Mouse (Mus musculus) lung, embryonic 15.5 days (tissue): ENCODE measurements around the gene Acbd7. TPM values are rescaled to one million over a fixed set of nuclear protein-coding genes. Genes with fewer than 3 reads are reported as not detected.

Experiments used
- ATAC-seq: fragments of 200-750 bp; cut with Nextera tagmentation; 2 replicates; pipeline ENCODE4 v1.8.0; 2017; ENCODE audit warnings: moderate number of reproducible peaks, borderline replicate concordance; ENCODE audit not compliant: low FRiP score, low TSS enrichment; ENCODE audit errors: extremely low read depth
- H3K27ac ChIP-seq: fragments of 300-500 bp; sonication (generic); 2 replicates; pipeline ENCODE4 v1.5.1; 2015; ENCODE audit warnings: moderate library complexity, mild to moderate bottlenecking, inconsistent platforms
- H3K27me3 ChIP-seq: fragments of 300-500 bp; sonication (generic); 2 replicates; pipeline ENCODE4 v1.6.1; 2015; ENCODE audit warnings: inconsistent platforms
- H3K36me3 ChIP-seq: fragments of 300-500 bp; sonication (generic); 2 replicates; pipeline ENCODE4 v1.6.1; 2015; ENCODE audit warnings: inconsistent platforms
- H3K4me1 ChIP-seq: fragments of 300-500 bp; sonication (generic); 2 replicates; pipeline ENCODE4 v1.6.1; 2015; ENCODE audit warnings: inconsistent platforms
- H3K4me2 ChIP-seq: fragments of 300-500 bp; sonication (generic); 2 replicates; pipeline ENCODE4 v1.6.1; 2015; ENCODE audit warnings: inconsistent platforms, mild to moderate bottlenecking, moderate library complexity
- H3K4me3 ChIP-seq: fragments of 300-500 bp; sonication (generic); 2 replicates; pipeline ENCODE4 v1.5.1; 2015; ENCODE audit warnings: mild to moderate bottlenecking, inconsistent platforms
- H3K9ac ChIP-seq: fragments of 300-500 bp; sonication (generic); 2 replicates; pipeline ENCODE4 v1.6.1; 2015; ENCODE audit warnings: inconsistent platforms
- H3K9me3 ChIP-seq: fragments of 300-500 bp; sonication (generic); 2 replicates; pipeline ENCODE4 v1.6.1; 2016; ENCODE audit warnings: inconsistent platforms
- WGBS: fragments of 180-500 bp; shearing (Covaris S2); methylation state at CpG from one replicate; pipeline ENCODE4 v1.1.7; 2015; 5-methylcytosine and 5-hydroxymethylcytosine counted together
- polyA plus RNA-seq: library from polyadenylated mRNA; unstranded; fragments of >200 nt; fragmentation: Nextera tagmentation; extraction: Ambion mirVana; gene quantifications from 2 replicates; pipeline ENCODE4 v1.2.1, GENCODE M21; 2015

Acbd7 gene
- polyA plus RNA-seq: 1.1 and 2.0 TPM in 2 replicates

GRCm38 (mm10) chr2:3335611-3336301 is at the start of gene Acbd7:
Gene Acbd7 (plus strand): TSS chr2:3336168.
- WGBS: 7% methylated on average over 20 of the region's 20 CpGs
- Histone ChIP-seq H3K36me3 (no peaks in the 10 kb centered on the region), H3K4me1 (peaks cover 20% of the 10 kb centered on the region), H3K27ac (no peak within 1 kb of the TSS), H3K4me2 (peak within 1 kb of the TSS; percentile 59), H3K9me3 (no peaks in the 10 kb centered on the region), H3K4me3 (peak within 1 kb of the TSS; percentile 29), H3K9ac (0 out of 2 replicates have a peak within 1 kb of the TSS, but pooled peaks have one; percentile 22), H3K27me3 (peaks cover 14% of the 10 kb centered on the region)
- no peak for ATAC-seq

GRCm38 (mm10) chr2:3286243-3286642 is 49.7 kb upstream of the Acbd7 start:
- H3K27ac ChIP-seq: no peak overlapping the region
- no peak overlapping the region for H3K4me3 ChIP-seq
- H3K9me3 ChIP-seq: no peaks in the 10 kb centered on the region
- H3K36me3 ChIP-seq: no peaks in the 10 kb centered on the region
- peaks cover 14% of the 10 kb centered on the region for H3K4me1 ChIP-seq
- WGBS: 73% methylated on average over 2 of the region's 2 CpGs
- no peaks in the 10 kb centered on the region for H3K27me3 ChIP-seq
- no peak overlapping the region for H3K4me2 ChIP-seq
- no peak for ATAC-seq
- no peak overlapping the region for H3K9ac ChIP-seq

DNA sequence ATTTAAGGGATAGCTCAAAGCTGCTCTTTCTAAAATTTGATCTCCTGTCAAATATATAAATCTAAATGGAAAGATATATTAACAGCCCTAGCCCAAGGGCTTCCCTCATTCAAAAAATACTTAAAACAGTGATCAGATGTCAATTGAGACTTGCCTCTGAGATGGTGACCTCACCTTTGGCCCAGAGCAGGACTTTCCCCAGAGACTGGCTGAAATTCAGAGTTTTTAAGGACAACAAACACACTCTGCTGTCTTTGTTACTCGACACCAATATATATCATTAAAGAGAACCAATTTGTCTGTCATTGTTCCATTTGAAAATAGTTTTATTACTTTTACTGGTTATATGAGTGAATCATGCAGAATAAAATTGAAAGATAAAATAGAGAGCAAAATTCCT is 46.4 kb upstream of the Acbd7 start:
- no peaks in the 10 kb centered on the region for H3K36me3 ChIP-seq
- no peak overlapping the region for H3K4me3 ChIP-seq
- no peak overlapping the region for H3K4me2 ChIP-seq
- no peak overlapping the region for H3K27ac ChIP-seq
- H3K9me3 ChIP-seq: no peaks in the 10 kb centered on the region
- no peak overlapping the region for H3K9ac ChIP-seq
- H3K27me3 ChIP-seq: no peaks in the 10 kb centered on the region
- H3K4me1 ChIP-seq: peaks cover 9% of the 10 kb centered on the region; the same call in 1 of the 2 replicates
- ATAC-seq: no peak
- 81% methylated on average over 1 of the region's 1 CpGs for WGBS

DNA sequence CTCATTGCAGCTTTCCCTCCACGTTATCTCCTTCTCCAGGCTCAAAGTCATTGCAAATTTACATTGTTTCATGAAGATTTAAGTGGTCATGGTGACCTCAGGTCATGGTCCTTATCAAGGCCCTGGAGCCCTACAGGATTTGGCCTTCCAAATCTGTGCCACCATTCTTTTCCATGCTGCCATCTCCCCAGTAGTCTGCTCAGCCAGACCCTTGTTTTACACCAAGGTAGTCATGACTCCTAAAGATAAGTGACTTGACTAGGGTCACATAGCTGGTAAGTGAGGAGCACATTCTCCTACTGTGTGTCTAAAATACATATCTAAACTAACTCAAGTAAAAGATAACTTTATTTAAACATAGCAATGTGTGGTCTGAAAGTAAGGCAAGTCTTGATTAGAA is 43.8 kb upstream of the Acbd7 start:
- WGBS: 74% methylated on average over 1 of the region's 1 CpGs
- ATAC-seq: no peak
- Histone ChIP-seq H3K27me3 (no peaks in the 10 kb centered on the region), H3K4me2 (no peak overlapping the region), H3K27ac (no peak overlapping the region), H3K9ac (no peak overlapping the region), H3K36me3 (no peaks in the 10 kb centered on the region), H3K9me3 (no peaks in the 10 kb centered on the region), H3K4me1 (0 out of 2 replicates have a peak, but pooled peaks cover 3% of the 10 kb centered on the region), H3K4me3 (no peak overlapping the region)

- 0 out of 2 replicates have a peak, but pooled peaks cover 3% of the 10 kb centered on the region for H3K4me1 ChIP-seq
- H3K4me3 ChIP-seq: no peak overlapping the region
- H3K9ac ChIP-seq: no peak overlapping the region
- H3K4me2 ChIP-seq: peak overlapping the region; percentile 9; the same call in 1 of the 2 replicates
- no peaks in the 10 kb centered on the region for H3K36me3 ChIP-seq
- H3K9me3 ChIP-seq: no peaks in the 10 kb centered on the region
- 55% methylated on average over 7 of the region's 7 CpGs for WGBS
- no peaks in the 10 kb centered on the region for H3K27me3 ChIP-seq
- H3K27ac ChIP-seq: peak overlapping the region; percentile 74
- peak; percentile 42; the same call in 1 of the 2 replicates for ATAC-seq
Observed at GRCm38 (mm10) chr2:3295826-3296225, 40.1 kb upstream of the Acbd7 start.

GRCm38 (mm10) chr2:3305426-3306025 is 30.4 kb upstream of the Acbd7 start:
- Histone ChIP-seq H3K9ac (no peak overlapping the region), H3K27me3 (no peaks in the 10 kb centered on the region), H3K36me3 (peaks cover 6% of the 10 kb centered on the region)

GRCm38 (mm10) chr2:3323132-3323531 is 12.8 kb upstream of the Acbd7 start:
- Histone ChIP-seq H3K4me3 (no peak overlapping the region), H3K36me3 (peaks cover 36% of the 10 kb centered on the region), H3K9ac (no peak overlapping the region), H3K27me3 (no peaks in the 10 kb centered on the region), H3K9me3 (no peaks in the 10 kb centered on the region), H3K4me1 (no peaks in the 10 kb centered on the region), H3K27ac (no peak overlapping the region), H3K4me2 (no peak overlapping the region)
- no peak for ATAC-seq
- WGBS: 65% methylated on average over 2 of the region's 2 CpGs

More at GRCm38 (mm10) chr2:3305426-3306025, 30.4 kb upstream of the Acbd7 start:
- ATAC-seq: no peak
- no peaks in the 10 kb centered on the region for H3K4me1 ChIP-seq
- no peak overlapping the region for H3K27ac ChIP-seq
- H3K4me3 ChIP-seq: no peak overlapping the region
- no peaks in the 10 kb centered on the region for H3K9me3 ChIP-seq
- no peak overlapping the region for H3K4me2 ChIP-seq
- WGBS: 49% methylated on average over 3 of the region's 3 CpGs

DNA sequence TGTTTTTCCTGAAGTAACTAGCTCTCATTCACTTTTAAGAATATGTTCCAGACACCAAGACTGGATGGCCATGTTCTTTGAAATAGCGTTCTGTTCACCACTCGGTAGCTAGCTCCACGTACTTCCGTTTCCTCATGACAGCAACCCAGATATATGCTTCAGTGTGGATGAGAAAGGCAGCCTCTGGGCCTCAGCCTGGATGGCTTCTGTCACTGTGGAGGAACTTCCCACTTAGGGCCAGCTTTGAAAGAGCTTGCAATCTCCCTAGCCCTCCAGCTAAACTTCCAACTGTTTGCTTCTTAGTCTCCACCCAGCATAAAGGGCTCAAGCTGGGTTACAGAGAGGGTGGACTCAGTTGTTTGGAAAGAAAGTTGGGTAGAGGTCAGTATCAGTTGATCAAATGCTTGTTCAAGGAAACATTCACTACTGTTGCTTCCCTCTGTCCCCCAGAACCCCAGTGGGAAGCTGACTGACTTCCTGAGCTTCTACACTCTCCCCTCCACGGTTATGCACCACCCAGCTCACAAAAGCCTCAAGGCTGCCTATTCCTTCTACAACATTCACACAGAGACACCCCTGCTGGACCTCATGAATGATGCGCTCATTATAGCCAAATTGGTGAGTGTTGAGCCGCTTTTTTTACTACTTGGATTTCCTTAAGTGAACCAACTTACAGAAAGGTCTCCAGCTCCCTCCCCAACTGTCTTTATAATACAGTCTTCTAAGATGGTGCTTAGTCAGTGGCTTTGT is 11.4 kb upstream of the Acbd7 start:
- Histone ChIP-seq H3K27me3 (no peaks in the 10 kb centered on the region), H3K36me3 (peaks cover 50% of the 10 kb centered on the region), H3K27ac (no peak overlapping the region), H3K9me3 (no peaks in the 10 kb centered on the region), H3K4me2 (no peak overlapping the region), H3K4me1 (no peaks in the 10 kb centered on the region), H3K4me3 (no peak overlapping the region), H3K9ac (no peak overlapping the region)
- WGBS: 89% methylated on average over 7 of the region's 7 CpGs
- no peak for ATAC-seq

GRCm38 (mm10) chr2:3326547-3326946 is 9.4 kb upstream of the Acbd7 start:
- Histone ChIP-seq H3K36me3 (peaks cover 50% of the 10 kb centered on the region), H3K4me3 (no peak overlapping the region), H3K9me3 (no peaks in the 10 kb centered on the region), H3K4me1 (peaks cover 11% of the 10 kb centered on the region), H3K4me2 (no peak overlapping the region), H3K27me3 (no peaks in the 10 kb centered on the region), H3K27ac (no peak overlapping the region), H3K9ac (no peak overlapping the region)
- no peak for ATAC-seq
- WGBS: 73% methylated on average over 1 of the region's 1 CpGs

DNA sequence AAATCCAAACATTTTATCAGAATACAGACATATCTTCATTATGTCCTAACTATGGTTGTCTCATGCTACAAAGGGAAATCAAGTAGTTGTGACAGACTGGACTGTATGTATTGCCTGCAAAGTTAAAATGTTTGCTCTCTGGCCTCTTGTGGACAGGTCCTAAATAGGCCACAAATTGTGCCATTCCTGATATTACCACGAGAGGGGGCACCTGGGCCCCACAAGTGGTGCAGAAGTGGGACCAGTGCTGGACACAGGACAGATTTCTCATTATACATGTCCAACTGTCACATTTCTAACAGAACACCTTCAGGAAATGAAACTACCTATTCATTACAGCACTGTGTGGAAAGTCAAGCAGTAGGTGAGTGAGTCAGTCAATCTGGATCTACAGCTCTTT is 8.6 kb upstream of the Acbd7 start:
- no peak overlapping the region for H3K27ac ChIP-seq
- peaks cover 45% of the 10 kb centered on the region for H3K36me3 ChIP-seq
- ATAC-seq: no peak
- whole genome bisulfite sequencing: 22% methylated on average over 1 of the region's 1 CpGs
- no peaks in the 10 kb centered on the region for H3K27me3 ChIP-seq
- no peak overlapping the region for H3K9ac ChIP-seq
- peaks cover 15% of the 10 kb centered on the region for H3K4me1 ChIP-seq
- H3K4me2 ChIP-seq: no peak overlapping the region
- no peaks in the 10 kb centered on the region for H3K9me3 ChIP-seq
- H3K4me3 ChIP-seq: no peak overlapping the region

DNA sequence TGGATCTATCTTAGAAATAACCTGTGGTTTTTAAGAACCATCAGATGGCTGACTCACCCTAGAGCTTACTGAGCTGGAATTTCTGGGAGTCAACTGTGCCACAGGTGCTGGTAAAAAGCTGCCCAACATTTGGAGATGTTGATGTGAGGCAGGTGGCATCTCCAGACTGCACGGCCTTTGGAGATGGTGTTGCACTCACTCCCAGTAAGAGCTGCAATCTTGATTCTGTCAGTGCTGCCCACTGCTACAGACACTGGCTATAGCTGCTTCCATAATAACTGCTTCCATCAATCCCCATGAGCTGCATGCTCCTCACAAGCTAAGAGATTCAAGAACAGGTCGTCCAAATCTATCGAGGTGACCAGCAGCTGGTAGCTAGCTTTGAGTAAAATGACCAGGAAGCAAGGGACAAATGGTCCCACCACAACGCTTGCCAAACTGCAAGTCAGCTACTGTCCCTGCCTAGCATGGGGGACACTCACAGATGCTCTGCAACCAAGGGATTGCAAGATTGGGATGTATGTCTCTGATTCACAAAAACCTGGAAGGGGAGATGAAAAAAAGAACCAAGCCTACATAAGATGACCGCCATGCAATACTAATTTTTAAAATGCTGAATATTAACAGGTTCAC is 4.8 kb upstream of the Acbd7 start:
- no peak overlapping the region for H3K27ac ChIP-seq
- peak overlapping the region; percentile 62 for H3K4me2 ChIP-seq
- H3K27me3 ChIP-seq: peaks cover 8% of the 10 kb centered on the region
- WGBS: 75% methylated on average over 5 of the region's 5 CpGs
- H3K4me3 ChIP-seq: peak overlapping the region; percentile 68
- peaks cover 22% of the 10 kb centered on the region for H3K4me1 ChIP-seq
- no peak for ATAC-seq
- H3K9ac ChIP-seq: peak overlapping the region; percentile 68
- no peaks in the 10 kb centered on the region for H3K9me3 ChIP-seq
- H3K36me3 ChIP-seq: peaks cover 21% of the 10 kb centered on the region
